Mouse (Mus musculus) lung, adult 18-20 months (tissue): Measurements from ENCODE around the gene Spef2.
A peak's percentile ranks its signal among the peaks of the same experiment; 100 is the strongest.
"Not testable (repeated sequence)": the region's sequence is repeated elsewhere in the genome, so short reads cannot be mapped to it uniquely, and the experiment has no call there.

Experiments
- DNase-seq, 2 experiments: peaks; one replicate each; pipeline ENCODE4 v3.0.0; 2022; ENCODE audit warnings: mixed read lengths in 2 of 2

The Spef2 gene

GRCm38 (mm10) chr15:9748359-9749102, at the start of gene Spef2:
Gene Spef2 (minus strand): TSS chr15:9748868.
- DNase-seq: peak; percentile 74 to 77

GRCm38 (mm10) chr15:9794131-9794530, 45.5 kb upstream of the Spef2 start:
- no peak for DNase-seq

- DNase-seq: no peak
These were observed 39.8 kb upstream of the Spef2 start for GRCm38 (mm10) chr15:9788245-9789030.

GRCm38 (mm10) chr15:9774222-9775142, 25.8 kb upstream of the Spef2 start:
- not testable (repeated sequence) for DNase-seq

- no peak for DNase-seq
These were observed 19.7 kb upstream of the Spef2 start for GRCm38 (mm10) chr15:9768184-9768918.

GRCm38 (mm10) chr15:9767034-9767433, 18.4 kb upstream of the Spef2 start:
- no peak for DNase-seq

GRCm38 (mm10) chr15:9750966-9751365, 2.3 kb upstream of the Spef2 start:
- no peak for DNase-seq

GRCm38 (mm10) chr15:9747410-9748104, 1.1 kb downstream of the Spef2 start:
- DNase-seq: no peak

- no peak for DNase-seq
These were observed 6.5 kb downstream of the Spef2 start for GRCm38 (mm10) chr15:9742172-9742571.

GRCm38 (mm10) chr15:9714574-9715458, 33.9 kb downstream of the Spef2 start:
- no peak for DNase-seq

GRCm38 (mm10) chr15:9713707-9714106, 35.0 kb downstream of the Spef2 start:
- DNase-seq: no peak

GRCm38 (mm10) chr15:9710330-9710729, 38.3 kb downstream of the Spef2 start:
- no peak for DNase-seq

- DNase-seq: no peak
These were observed 42.7 kb downstream of the Spef2 start for GRCm38 (mm10) chr15:9705830-9706450.

GRCm38 (mm10) chr15:9701845-9702244, 46.8 kb downstream of the Spef2 start:
- DNase-seq: no peak

- no peak for DNase-seq
These were observed 56.9 kb downstream of the Spef2 start for GRCm38 (mm10) chr15:9691721-9692120.

- DNase-seq: no peak
These were observed 57.8 kb downstream of the Spef2 start for GRCm38 (mm10) chr15:9690845-9691244.

- no peak for DNase-seq
These were observed 58.2 kb downstream of the Spef2 start for GRCm38 (mm10) chr15:9690436-9690835.

- no peak for DNase-seq
These were observed 65.2 kb downstream of the Spef2 start for GRCm38 (mm10) chr15:9683485-9683884.

- no peak for DNase-seq
These were observed 71.2 kb downstream of the Spef2 start for GRCm38 (mm10) chr15:9677343-9678036.
